Mouse (Mus musculus) gastrocnemius, postnatal 25 days (tissue): Measurements from ENCODE around the gene Nsun5. TPM values are rescaled to one million over a fixed set of nuclear protein-coding genes. Genes with fewer than 3 reads are reported as not detected.

ENCODE experiments used
- DNase-seq: peaks from one replicate; pipeline ENCODE4 v3.0.0; 2022
- microRNA-seq, 2 experiments: library from miRNA; unstranded; fragments of <30 nt; microRNA quantifications; one replicate each; pipeline ENCODE4 v1.2.0; 2021; ENCODE audit warnings: borderline replicate concordance in 2 of 2
- total RNA-seq, 2 experiments: library from RNA; stranded (reverse); gene quantifications; 1 replicate in 1 of 2; 2 replicates in 1 of 2; pipeline ENCODE4 v1.2.3; 2021

The Nsun5 gene
- total RNA-seq, 2 experiments from 2014 or later: 8.9 to 10.2 TPM

DNA sequence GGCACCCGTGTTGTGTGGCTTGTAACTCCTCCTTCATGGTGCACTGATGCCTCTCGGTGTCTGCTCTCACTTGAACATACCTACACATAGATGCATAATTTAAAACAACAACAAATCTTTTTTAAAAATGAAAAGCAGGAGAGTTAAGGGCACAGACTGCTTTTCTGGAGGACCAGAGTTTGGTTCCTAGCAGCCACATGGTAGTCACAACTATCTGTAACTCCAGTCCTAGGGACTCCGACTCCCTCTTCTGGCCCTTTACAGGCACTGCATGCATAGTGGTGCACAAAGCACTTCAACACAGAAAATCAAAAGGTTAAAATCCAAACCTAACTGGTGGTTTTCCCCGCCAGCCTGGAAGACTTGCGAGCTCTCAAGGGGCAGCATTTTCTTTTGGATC lies 3.8 kb downstream of the Nsun5 start:
- DNase-seq: no peak

DNA sequence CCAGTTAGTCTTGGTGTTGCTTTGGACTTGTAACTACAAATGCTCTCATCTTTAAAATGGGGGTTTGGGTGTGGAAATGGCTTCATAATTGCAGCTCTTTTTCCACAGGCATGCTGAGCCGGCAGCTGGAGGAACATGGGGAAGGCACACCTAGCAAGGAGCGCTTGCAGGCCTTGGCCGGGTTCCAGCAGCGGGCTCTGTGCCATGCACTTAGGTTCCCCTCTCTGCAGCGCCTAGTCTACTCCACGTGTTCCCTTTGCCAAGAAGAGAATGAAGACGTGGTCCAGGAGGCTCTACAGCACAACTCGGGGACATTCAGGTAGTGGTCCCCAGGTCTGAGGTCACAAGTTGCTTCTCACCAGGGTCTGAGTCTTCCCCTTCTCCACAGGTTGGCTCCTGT lies 5.4 kb downstream of the Nsun5 start:
- no peak for DNase-seq

DNA sequence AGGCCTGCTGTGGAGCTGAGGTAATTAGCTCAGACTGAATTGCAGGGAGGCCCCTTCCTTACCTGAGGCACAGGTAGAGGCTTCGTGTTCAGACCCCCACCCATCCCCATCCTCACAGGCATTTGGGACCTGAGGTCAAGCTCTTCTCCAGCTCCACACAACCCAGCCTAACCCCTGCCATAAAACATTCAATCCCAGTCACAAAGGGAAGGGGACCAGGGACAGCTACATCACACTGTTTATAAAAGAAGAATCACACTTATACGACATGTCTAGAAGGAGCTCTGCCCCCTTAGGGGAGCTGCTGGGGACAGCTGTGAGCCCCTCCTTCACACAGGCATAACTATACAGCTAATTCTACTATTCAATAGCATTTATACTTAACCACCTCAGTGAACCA lies 6.6 kb downstream of the Nsun5 start:
- DNase-seq: no peak

GRCm38 (mm10) chr5:135380681-135381080 lies 10.9 kb downstream of the Nsun5 start:
- DNase-seq: no peak

DNA sequence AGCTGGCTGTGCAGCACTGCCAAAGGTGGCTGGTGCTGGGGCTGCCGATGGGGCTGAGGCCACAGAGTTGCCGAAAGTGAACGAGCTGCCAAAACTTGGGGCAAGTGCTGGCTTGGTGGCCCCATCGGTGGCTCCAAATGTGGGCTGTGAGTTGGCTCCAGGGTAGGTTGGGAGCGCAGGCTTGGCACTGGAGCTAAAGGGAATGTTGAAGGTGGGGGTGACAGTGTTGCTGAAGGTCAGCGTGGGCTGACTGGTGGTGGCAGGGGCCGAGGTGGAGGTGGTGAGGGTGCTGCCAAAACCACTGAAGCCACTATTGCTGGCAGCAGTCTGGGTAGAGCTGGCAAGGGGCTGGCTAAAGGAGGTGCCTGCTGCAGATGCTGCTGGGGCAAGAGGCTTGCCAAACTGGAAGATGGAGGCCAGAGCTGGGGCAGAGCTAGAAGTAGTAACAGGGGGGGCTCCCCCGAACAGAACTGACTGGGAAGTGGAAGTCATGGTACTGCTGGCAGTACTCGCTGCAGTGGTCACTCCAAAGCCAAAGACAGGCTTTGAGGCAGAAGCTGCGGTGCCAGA lies 11.7 kb downstream of the Nsun5 start:
- no peak for DNase-seq

DNA sequence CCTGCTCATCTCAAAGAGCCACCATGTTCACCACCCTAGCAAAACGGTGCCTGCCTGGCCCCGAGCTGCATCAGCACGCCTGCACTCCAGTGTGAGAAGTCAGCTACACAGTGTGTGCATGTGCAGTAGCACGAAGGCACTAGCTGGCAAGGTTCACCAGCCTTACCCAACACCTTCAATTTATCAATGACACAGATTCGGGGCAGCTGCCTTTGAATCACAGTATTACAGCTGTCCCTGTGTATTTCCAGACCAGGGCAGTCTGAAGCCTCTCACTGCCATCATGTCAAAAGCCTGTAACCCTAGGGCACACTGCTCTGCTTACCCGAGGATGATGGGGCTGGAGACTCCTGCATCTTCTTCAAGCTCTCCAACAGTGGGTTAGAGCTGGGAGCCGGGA lies 13.0 kb downstream of the Nsun5 start:
- DNase-seq: no peak

DNA sequence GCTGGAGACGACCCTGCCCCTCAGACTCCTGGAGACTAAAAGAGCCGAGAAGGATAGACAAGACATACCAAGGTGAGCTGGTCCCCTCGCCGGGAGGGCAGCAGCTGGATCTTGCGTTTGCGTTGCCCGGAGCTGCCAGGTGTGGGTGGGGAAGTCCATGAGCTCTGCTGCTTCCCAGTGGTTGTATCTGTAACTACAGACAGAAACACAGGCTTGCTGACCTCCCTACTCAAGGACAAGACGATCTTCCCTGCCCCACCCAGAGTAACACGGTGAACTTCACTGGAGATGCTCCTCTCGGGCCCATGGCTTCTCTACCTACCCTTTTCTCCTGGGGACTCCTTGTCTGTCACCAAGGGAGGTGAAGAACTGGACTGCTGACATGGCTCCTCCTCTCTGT lies 14.0 kb downstream of the Nsun5 start:
- no peak for DNase-seq

GRCm38 (mm10) chr5:135394004-135394823 lies 24.5 kb downstream of the Nsun5 start, which contains the start of gene Pom121:
TSS of gene Pom121 (minus strand) at chr5:135394546.
- DNase-seq: peak; percentile 74

DNA sequence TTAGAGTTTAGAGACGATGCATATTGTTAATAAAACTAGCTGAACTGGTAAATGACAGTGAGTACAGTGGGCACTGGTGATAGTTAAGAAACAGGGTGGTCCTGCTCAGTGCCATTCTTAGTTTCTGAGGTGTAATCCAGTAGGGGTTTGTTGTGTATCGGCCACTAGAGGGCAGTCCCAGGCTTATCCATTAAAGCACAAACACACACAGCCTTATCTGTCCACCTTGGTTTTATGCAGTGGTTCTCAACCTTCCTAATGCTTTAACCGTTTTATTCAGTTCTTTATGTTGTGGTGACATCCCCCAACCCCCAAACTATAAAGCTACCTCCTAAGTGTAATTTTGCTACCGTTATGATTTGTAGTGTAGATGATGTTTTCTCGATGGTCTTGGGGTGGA lies 26.1 kb downstream of the Nsun5 start:
- no peak for DNase-seq

GRCm38 (mm10) chr5:135399382-135399781 lies 29.6 kb downstream of the Nsun5 start:
- no peak for DNase-seq

GRCm38 (mm10) chr5:135400244-135400643 lies 30.5 kb downstream of the Nsun5 start:
- peak; percentile 47 for DNase-seq

- DNase-seq: no peak
Measured at GRCm38 (mm10) chr5:135404623-135405022, 34.9 kb downstream of the Nsun5 start.

- no peak for DNase-seq
Measured at GRCm38 (mm10) chr5:135405437-135405836, 35.7 kb downstream of the Nsun5 start.

GRCm38 (mm10) chr5:135408114-135408513 lies 38.4 kb downstream of the Nsun5 start:
- DNase-seq: no peak

DNA sequence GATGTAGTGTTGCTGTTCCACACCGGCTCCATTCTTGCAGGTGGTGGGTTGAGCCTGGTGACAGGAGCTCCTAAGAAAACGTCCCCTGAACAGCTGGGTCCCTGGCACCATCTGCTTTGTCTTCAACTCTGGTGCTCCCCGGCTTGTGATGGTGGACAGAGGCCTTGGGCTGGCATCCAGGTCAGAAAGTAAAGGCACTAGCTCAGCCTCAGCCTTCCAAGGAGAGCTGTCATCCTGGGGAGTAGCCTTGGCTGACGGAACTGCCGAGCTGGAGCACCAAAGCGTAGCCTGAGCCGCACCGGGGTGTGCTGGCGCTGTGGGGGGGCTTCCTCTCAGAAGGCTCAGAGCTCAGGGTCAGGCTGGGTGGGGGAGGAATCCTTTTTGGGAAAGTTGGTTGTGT lies 40.5 kb downstream of the Nsun5 start:
- no peak for DNase-seq

Small RNA genes within 50 kb of the gene (microRNA-seq; reads per million reads assigned to microRNA genes)
- 0.26 to 0.74 reads per million in 2 experiments for gene Mir7033

Other genes starting within 250 kb of the Nsun5 start
- gene Tbl2, start 220.3 kb upstream of the Nsun5 start, total RNA-seq: 10 to 100 TPM in 1 of 2 experiments, 1 to 10 TPM in 1; 7.5 to 10.5 TPM
- 10 to 100 TPM; 27.1 to 27.4 TPM for gene Bcl7b, start 201.7 kb upstream of the Nsun5 start, total RNA-seq
- gene Baz1b, start 182.7 kb upstream of the Nsun5 start, total RNA-seq: 10 to 100 TPM; 25.7 to 29.2 TPM
- gene Fzd9, start 118.7 kb upstream of the Nsun5 start, total RNA-seq: 10 to 100 TPM; 13.0 to 35.9 TPM
- not detected for gene Fkbp6, start 19.9 kb upstream of the Nsun5 start, total RNA-seq
- not detected for gene Trim50, start 16.7 kb upstream of the Nsun5 start, total RNA-seq
- gene Pom121, start 24.6 kb downstream of the Nsun5 start, total RNA-seq: 1 to 10 TPM; 8.3 to 9.4 TPM
- gene Hip1, start 175.2 kb downstream of the Nsun5 start, total RNA-seq: 10 to 100 TPM; 24.6 to 28.7 TPM
- not detected for gene Ccl26, start 193.6 kb downstream of the Nsun5 start, total RNA-seq
- gene Ccl24, start 203.1 kb downstream of the Nsun5 start, total RNA-seq: 1 to 10 TPM in 1 of 2 experiments, under 1 TPM in 1; 0.61 to 1.1 TPM